ENCODE assay signal across 14 mouse cellular contexts in the genomic region with DNA sequence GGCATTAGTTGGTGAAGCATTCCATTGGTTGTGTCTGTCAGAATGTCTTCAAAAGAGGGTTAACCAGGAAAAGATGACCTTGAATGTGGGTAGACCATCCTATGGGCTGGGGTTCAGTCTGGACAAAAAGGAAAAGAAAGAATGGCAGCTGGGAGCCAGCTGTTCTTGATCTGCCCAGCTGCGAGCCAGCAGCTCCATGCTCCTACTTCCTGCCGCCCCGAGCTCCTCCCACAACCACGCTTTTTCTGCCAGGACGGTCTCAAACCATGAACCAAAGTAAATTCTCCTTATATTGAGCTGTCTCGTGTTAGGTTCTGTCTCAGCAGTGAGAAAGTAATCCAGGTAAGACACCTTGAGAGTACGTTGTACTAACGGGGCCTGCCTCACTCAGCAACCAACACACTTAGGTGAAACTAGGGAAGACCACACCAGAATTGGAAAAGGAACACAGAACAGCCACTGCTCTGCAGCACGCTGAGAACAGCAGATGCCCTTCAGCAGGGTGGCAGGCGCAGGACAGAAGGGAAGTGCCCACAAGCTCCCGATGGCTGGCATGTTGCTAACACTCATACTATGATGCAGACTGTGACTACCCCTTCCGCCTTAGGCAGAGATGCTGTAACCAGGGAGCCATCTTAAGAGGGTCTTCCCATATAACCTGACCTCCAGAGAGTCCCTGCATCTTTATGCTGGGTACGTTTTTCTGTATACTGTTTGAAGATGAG. TPM values are rescaled to one million over a fixed set of nuclear protein-coding genes. Genes with fewer than 3 reads are reported as not detected.
DNase-seq lines count a peak whose midpoint lies in the region; ATAC-seq and TF ChIP-seq lines count a peak whose summit lies in the region.
"Had no signal": no experiment of that assay in that cellular context is flagged by ENCODE, and none has a peak within 500 bp of the region (broad histone marks: within the 10 kb centered on the region; RNA-seq: fewer than 3 reads in every experiment).

No protein-coding gene starts in this region.

- H3K4me3 ChIP-seq in cerebellum, adult 2 months (replicated peaks; ENCODE audit: insufficient read depth, low read depth, low read length): peak overlapping the region; percentile 35
- H3K4me3 ChIP-seq in limb, embryonic 14.5 days (replicated peaks; ENCODE audit: low read length): no peak overlapping the region
- H3K4me3 ChIP-seq in forebrain, embryonic 10.5 days: no peak overlapping the region
- H3K4me3 ChIP-seq: kidney, embryonic 15.5 days; limb, embryonic 13.5 days had no signal

- intact Hi-C loops in left cerebral cortex, postnatal 4 days (cut with DNase I): no loop called here
- intact Hi-C loops in left cerebral cortex, postnatal 25 days (cut with DNase I): no loop called here

- no peak overlapping the region for H3K9ac ChIP-seq in limb, embryonic 14.5 days (ENCODE audit: low read depth, low read length, severe bottlenecking)
- H3K9ac ChIP-seq: kidney, embryonic 15.5 days; limb, embryonic 13.5 days had no signal

- H3K4me2 ChIP-seq in limb, embryonic 14.5 days (replicated peaks; ENCODE audit: low read depth, low read length, severe bottlenecking): no peak overlapping the region
- H3K4me2 ChIP-seq: kidney, embryonic 15.5 days; limb, embryonic 13.5 days; midbrain, embryonic 11.5 days had no signal

- H3K4me1 ChIP-seq in cerebellum, adult 2 months (ENCODE audit: control insufficient read depth, insufficient read depth, low read length): peaks cover 5% of the 10 kb centered on the region; the same call in 1 of the 2 replicates
- H3K4me1 ChIP-seq in limb, embryonic 14.5 days (ENCODE audit: control insufficient read depth, insufficient read depth, low read length): no peaks in the 10 kb centered on the region
- 0 out of 2 replicates have a peak, but pooled peaks cover 7% of the 10 kb centered on the region for H3K4me1 ChIP-seq in forebrain, embryonic 10.5 days

- peak; percentile 86 for ATAC-seq in cerebellum, adult (ENCODE audit: insufficient number of reproducible peaks, low FRiP score, low TSS enrichment)
- no peak for ATAC-seq in limb, embryonic 14.5 days (ENCODE audit: low FRiP score, low read depth)
- ATAC-seq: activated CD4-positive, CD25-positive, alpha-beta regulatory T cell, adult 4 months had no signal

- TF ChIP-seq POLR2A in cerebellum, adult 2 months (IDR thresholded peaks at IDR 0.05; ENCODE audit: borderline replicate concordance, insufficient read depth, low read length): no peak
- no peak for TF ChIP-seq POLR2A in limb, embryonic 14.5 days (IDR thresholded peaks at IDR 0.05; ENCODE audit: borderline replicate concordance, extremely low read depth, insufficient read depth, insufficient read length)

- no peak overlapping the region for H3K27ac ChIP-seq in cerebellum, adult 2 months (ENCODE audit: insufficient read depth, low read length)
- H3K27ac ChIP-seq in limb, embryonic 14.5 days (replicated peaks; ENCODE audit: low read depth, low read length): no peak overlapping the region
- H3K27ac ChIP-seq in forebrain, embryonic 10.5 days: no peak overlapping the region
- H3K27ac ChIP-seq: kidney, embryonic 15.5 days; limb, embryonic 13.5 days had no signal

- WGBS in cerebellum, adult 2 months: 35% methylated on average over 13 of the region's 13 CpGs
- 57% methylated on average over 13 of the region's 13 CpGs for WGBS in limb, embryonic 14.5 days
- WGBS in forebrain, embryonic 10.5 days: 82% methylated on average over 13 of the region's 13 CpGs

- H3K27me3 ChIP-seq in cerebellum, adult 2 months (ENCODE audit: control insufficient read depth, insufficient read depth, low read length): no peaks in the 10 kb centered on the region
- H3K27me3 ChIP-seq in limb, embryonic 14.5 days (ENCODE audit: control insufficient read depth, insufficient read depth, low read length): no peaks in the 10 kb centered on the region
- no peaks in the 10 kb centered on the region for H3K27me3 ChIP-seq in forebrain, embryonic 10.5 days (ENCODE audit: poor library complexity, severe bottlenecking)
- H3K27me3 ChIP-seq: CH12.LX; kidney, embryonic 15.5 days; limb, embryonic 13.5 days had no signal

- TF ChIP-seq CTCF in cerebellum, adult 2 months (IDR thresholded peaks at IDR 0.05; ENCODE audit: borderline replicate concordance, insufficient read depth, low read depth, low read length): no peak

- DNase-seq in cerebellum, postnatal 4 days (ENCODE audit: low spot score in 2 of 2): no peak
- DNase-seq in left cerebral cortex, postnatal 4 days: peak; percentile 45
- DNase-seq in left cerebral cortex, postnatal 25 days (ENCODE audit: low spot score in 2 of 2): no peak
- DNase-seq in cerebellum, adult 2 months: peak; percentile 50 to 58
- DNase-seq in limb, embryonic 14.5 days (ENCODE audit: low spot score): peak; percentile 17
- no peak for DNase-seq in right cerebral cortex, postnatal 36 days (ENCODE audit: low spot score in 2 of 2)
- no peak for DNase-seq in forebrain, embryonic 10.5 days (ENCODE audit: extremely low spot score, low spot score)
- DNase-seq: lung, adult 18-20 months had no signal

- H3K9me3 ChIP-seq in limb, embryonic 14.5 days (ENCODE audit: control insufficient read depth, low read length): no peaks in the 10 kb centered on the region
- no peaks in the 10 kb centered on the region for H3K9me3 ChIP-seq in forebrain, embryonic 10.5 days
- H3K9me3 ChIP-seq: kidney, embryonic 15.5 days; limb, embryonic 13.5 days had no signal

- no peaks in the 10 kb centered on the region for H3K36me3 ChIP-seq in limb, embryonic 14.5 days (ENCODE audit: control insufficient read depth, insufficient read depth, low read length)
- no peaks in the 10 kb centered on the region for H3K36me3 ChIP-seq in forebrain, embryonic 10.5 days (replicated peaks)
- H3K36me3 ChIP-seq: kidney, embryonic 15.5 days; limb, embryonic 13.5 days had no signal

RNA-seq across cellular contexts. Expression of gene Vamp9, which starts 42.2 kb away (rescaled TPM):
- not detected for total RNA-seq in left cerebral cortex, postnatal 4 days (2021)
- total RNA-seq in left cerebral cortex, postnatal 25 days (2021): under 1 TPM; 0.78 to 0.89 TPM
- 0.84 TPM in 1 of 2 replicates, not detected in the other for polyA plus RNA-seq in cerebellum, adult 2 months (2012; rRNA removed)
- polyA plus RNA-seq in limb, embryonic 14.5 days (2012; rRNA removed): 0.10 and 0.19 TPM in 2 replicates
- not detected in 2 replicates for polyA plus RNA-seq in limb, embryonic 14.5 days (2014; fragmentation: Nextera tagmentation; extraction: Ambion mirVana)
- polyA plus RNA-seq in forebrain, embryonic 10.5 days (2016; fragmentation: Nextera tagmentation; extraction: Ambion mirVana): 0.25 and 0.30 TPM in 2 replicates
- total RNA-seq: CH12.LX had no signal
- polyA plus RNA-seq: activated CD4-positive, CD25-positive, alpha-beta regulatory T cell, adult 4 months; kidney, embryonic 15.5 days; midbrain, embryonic 11.5 days had no signal

Comparison
In these comparisons a context has a peak if more than half of its experiments do, and no peak if none do; other contexts are left out.
1. DNase-seq: peak in left cerebral cortex, postnatal 4 days (single experiment), cerebellum, adult 2 months (2 of 2) and limb, embryonic 14.5 days (single experiment); none in cerebellum, postnatal 4 days (0 of 2), left cerebral cortex, postnatal 25 days (0 of 2), right cerebral cortex, postnatal 36 days (0 of 2) and forebrain, embryonic 10.5 days (single experiment).